Mouse (Mus musculus) G1E (cell line): ENCODE data around the gene Fer.

Experiments used
- CTCF ChIP-seq: IDR thresholded peaks from 2 replicates; pipeline ENCODE4 v1.5.1; 2012; ENCODE audit warnings: low read depth, low read length, inconsistent platforms, mixed read lengths
- GATA1 ChIP-seq: IDR thresholded peaks from 2 replicates; pipeline ENCODE4 v1.6.1; 2012; ENCODE audit warnings: borderline replicate concordance, low read length, inconsistent platforms, mixed read lengths
- POLR2AphosphoS5 ChIP-seq: IDR thresholded peaks from 2 replicates; pipeline ENCODE4 v1.6.1; 2012; ENCODE audit warnings: low read depth, low read length, inconsistent platforms; ENCODE audit not compliant: insufficient replicate concordance

GRCm38 (mm10) chr17:64141856-64142255, 279.0 kb downstream of the Fer start:
- TF ChIP-seq CTCF, result no peak
- TF ChIP-seq GATA1, result no peak
- no peak for TF ChIP-seq POLR2AphosphoS5
